ENCODE assay signal across 8 mouse cellular contexts in genomic region chr17:88065031-88065800, GRCm38 (mm10). TPM values are rescaled to one million over a fixed set of nuclear protein-coding genes. Genes with fewer than 3 reads are reported as not detected.
A peak's percentile ranks its signal among the peaks of the same experiment; 100 is the strongest.
DNase-seq lines count a peak whose midpoint lies in the region; ATAC-seq lines count a peak whose summit lies in the region.

Fbxo11 (minus strand) TSS chr17:88065291.

- peak; percentile 33 for DNase-seq in T-cell, adult 2 months (ENCODE audit: low spot score)
- peak; percentile 77 to 79 for DNase-seq in cerebellum, postnatal 14 days
- DNase-seq in frontal cortex, postnatal 36 days (ENCODE audit: low spot score in 2 of 2): peak; percentile 56 to 60
- peak; percentile 41 to 73 for DNase-seq in layer of hippocampus, postnatal 25 days (ENCODE audit: extremely low spot score in 1 of 2, low spot score in 1 of 2)
- peak; percentile 42 to 48 for DNase-seq in right cerebral cortex, adult 2 months (ENCODE audit: low spot score in 2 of 2)
- DNase-seq in urinary bladder, adult 2 months (ENCODE audit: low spot score): peak; percentile 68

- ATAC-seq in hindbrain, embryonic 13.5 days (ENCODE audit: low FRiP score): peak; percentile 5
- ATAC-seq in megakaryocyte, adult 5-6 weeks (ENCODE audit: poor library complexity, severe bottlenecking): no peak; the same call in 1 of the 2 replicates

- H3K9ac ChIP-seq in hindbrain, embryonic 13.5 days: peak within 1 kb of the TSS; percentile 100

- H3K9me3 ChIP-seq in hindbrain, embryonic 13.5 days: no peaks in the 10 kb centered on the region

- H3K36me3 ChIP-seq in hindbrain, embryonic 13.5 days: no peaks in the 10 kb centered on the region

- peak within 1 kb of the TSS; percentile 72 for H3K4me2 ChIP-seq in hindbrain, embryonic 13.5 days

- peak within 1 kb of the TSS; percentile 99 for H3K4me3 ChIP-seq in hindbrain, embryonic 13.5 days

- peaks cover 27% of the 10 kb centered on the region for H3K4me1 ChIP-seq in hindbrain, embryonic 13.5 days (replicated peaks)

- H3K27me3 ChIP-seq in hindbrain, embryonic 13.5 days: no peaks in the 10 kb centered on the region

- peak within 1 kb of the TSS; percentile 100 for H3K27ac ChIP-seq in hindbrain, embryonic 13.5 days

- WGBS in hindbrain, embryonic 13.5 days: under 1% methylated on average over 75 of the region's 112 CpGs

RNA-seq across cellular contexts. Expression of gene Fbxo11, which starts in this region (rescaled TPM):
- 26.6 and 27.0 TPM in 2 replicates for polyA plus RNA-seq in hindbrain, embryonic 13.5 days (2015; fragmentation: Nextera tagmentation; extraction: Ambion mirVana)
- 100 to 1,000 TPM; 117 to 119 TPM for total RNA-seq in layer of hippocampus, postnatal 25 days (2021)
- total RNA-seq in megakaryocyte, adult 5-6 weeks (2015): 43.6 and 45.8 TPM in 2 replicates
- 30.7 and 41.6 TPM in 2 replicates for total RNA-seq in megakaryocyte, adult 5-6 weeks (2017)
- polyA plus RNA-seq in urinary bladder, adult 2 months (2012; rRNA removed): 41.2 and 44.1 TPM in 2 replicates
